33 mouse cellular contexts compared by ENCODE assay signal in the genomic region with DNA sequence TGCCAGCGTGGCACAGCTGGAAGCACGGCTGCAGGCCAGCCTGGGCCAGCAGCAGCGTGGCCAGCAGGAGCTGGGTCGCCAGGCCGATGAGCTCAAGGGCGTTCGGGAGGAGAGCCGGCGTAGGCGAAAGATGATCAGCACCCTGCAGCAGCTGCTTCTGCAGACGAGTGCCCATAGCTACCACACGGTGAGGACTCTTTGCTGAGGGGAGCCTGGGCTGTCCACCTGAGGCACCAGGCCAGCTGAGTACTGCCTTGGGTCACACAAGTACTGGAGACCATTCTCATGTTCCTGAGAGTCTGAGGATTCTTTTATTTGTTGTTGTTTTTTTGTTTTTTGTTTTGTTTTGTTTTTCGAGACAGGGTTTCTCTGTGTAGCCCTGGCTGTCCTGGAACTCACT. TPM values are rescaled to one million over a fixed set of nuclear protein-coding genes. Genes with fewer than 3 reads are reported as not detected.
"Had no signal": no experiment of that assay in that cellular context is flagged by ENCODE, and none has a peak within 500 bp of the region (broad histone marks: within the 10 kb centered on the region; RNA-seq: fewer than 3 reads in every experiment).

No protein-coding gene starts in this region.

- H3K27ac ChIP-seq: heart, adult 2 months; heart, embryonic 13.5 days; heart, embryonic 15.5 days; hindbrain, embryonic 13.5 days; hindbrain, embryonic 15.5 days; hindbrain, postnatal 0 days; kidney, embryonic 15.5 days; kidney, postnatal 0 days; limb, embryonic 13.5 days; limb, embryonic 15.5 days; liver, embryonic 13.5 days had no signal

- H3K4me2 ChIP-seq: heart, embryonic 11.5 days; heart, embryonic 13.5 days; heart, embryonic 15.5 days; hindbrain, embryonic 13.5 days; hindbrain, embryonic 15.5 days; kidney, embryonic 15.5 days; limb, embryonic 13.5 days; limb, embryonic 15.5 days; liver, embryonic 13.5 days had no signal

- DNase-seq: heart, adult 2 months; heart, postnatal 14 days; heart, postnatal 36 days; kidney, adult 11 months; kidney, adult 2 months; kidney, adult 9 months; kidney, postnatal 14 days; kidney, postnatal 36 days; layer of hippocampus, adult 9-11 months; layer of hippocampus, postnatal 36 days; left cerebral cortex, postnatal 4 days; liver, embryonic 13.5 days had no signal

- ATAC-seq: hindbrain, postnatal 0 days; intestine, embryonic 16.5 days had no signal

- H3K36me3 ChIP-seq: liver, embryonic 13.5 days had no signal

- H3K4me1 ChIP-seq: heart, embryonic 15.5 days; hindbrain, embryonic 15.5 days; kidney, embryonic 15.5 days; limb, embryonic 13.5 days; limb, embryonic 15.5 days; liver, embryonic 13.5 days had no signal

- H3K4me3 ChIP-seq: heart, adult 2 months; heart, embryonic 13.5 days; heart, embryonic 15.5 days; hindbrain, embryonic 13.5 days; hindbrain, embryonic 15.5 days; kidney, embryonic 15.5 days; limb, embryonic 13.5 days; limb, embryonic 15.5 days; liver, embryonic 13.5 days had no signal

- H3K9me3 ChIP-seq: heart, embryonic 13.5 days; heart, embryonic 15.5 days; hindbrain, embryonic 13.5 days; hindbrain, embryonic 15.5 days; kidney, embryonic 15.5 days; limb, embryonic 13.5 days; limb, embryonic 15.5 days; liver, embryonic 13.5 days had no signal

- H3K27me3 ChIP-seq: heart, embryonic 13.5 days; heart, embryonic 15.5 days; hindbrain, embryonic 13.5 days; hindbrain, embryonic 15.5 days; kidney, embryonic 15.5 days; limb, embryonic 13.5 days; limb, embryonic 15.5 days; liver, embryonic 13.5 days had no signal

- H3K9ac ChIP-seq: heart, embryonic 13.5 days; heart, embryonic 15.5 days; hindbrain, embryonic 13.5 days; hindbrain, embryonic 15.5 days; kidney, embryonic 15.5 days; limb, embryonic 13.5 days; limb, embryonic 15.5 days; liver, embryonic 13.5 days had no signal

RNA-seq across cellular contexts. Expression of gene Dzip1l, which starts 8.4 kb away (rescaled TPM):
- total RNA-seq: hematopoietic stem cell, adult 5-6 weeks had no signal

RNA-seq across cellular contexts. Expression of gene A4gnt, which starts 25.4 kb away (rescaled TPM):
- total RNA-seq: gastrocnemius, adult 18-20 months; heart, adult 2 months; heart, postnatal 14 days; heart, postnatal 36 days; hematopoietic stem cell, adult 5-6 weeks; hindbrain, postnatal 0 days; layer of hippocampus, adult 18-20 months; layer of hippocampus, postnatal 14 days; left cerebral cortex, postnatal 10 days; left cerebral cortex, postnatal 4 days; liver, adult 2 months had no signal
- polyA plus RNA-seq: gonadal fat pad, adult 2 months; heart, adult 2 months; heart, embryonic 11.5 days; heart, embryonic 13.5 days; heart, embryonic 15.5 days; heart, postnatal 0 days; hindbrain, embryonic 11.5 days; hindbrain, embryonic 13.5 days; hindbrain, embryonic 15.5 days; hindbrain, postnatal 0 days; limb, embryonic 11.5 days; limb, embryonic 13.5 days; liver, adult 2 months; liver, embryonic 13.5 days had no signal
